Mouse (Mus musculus): ENCODE data around the gene Rpl23a. TPM values are rescaled to one million over a fixed set of nuclear protein-coding genes. Genes with fewer than 3 reads are reported as not detected.
"Not testable (repeated sequence)": the region's sequence is repeated elsewhere in the genome, so short reads cannot be mapped to it uniquely, and the experiment has no call there.

Gene Rpl23a
- polyA plus RNA-seq, 1 experiment from 2014 or later: 698 TPM

GRCm38 (mm10) chr11:78189234-78190040, 6.1 kb upstream of the Rpl23a start:
- peak overlapping the region; percentile 74 for H3K4me2 ChIP-seq (ENCODE audit: low read length)
- peaks cover 14% of the 10 kb centered on the region for H3K4me1 ChIP-seq (ENCODE audit: control insufficient read depth, insufficient read depth, low read length)
- under 1% methylated on average over 42 of the region's 42 CpGs for WGBS
- peak overlapping the region; percentile 80 for H3K4me3 ChIP-seq (ENCODE audit: low read depth, low read length)
- ATAC-seq: peak; percentile 83
- peak overlapping the region; percentile 91 for H3K9ac ChIP-seq (ENCODE audit: low read depth, low read length)
- H3K27ac ChIP-seq (ENCODE audit: low read length): peak overlapping the region; percentile 93
- H3K27me3 ChIP-seq (ENCODE audit: control insufficient read depth, insufficient read depth, low read depth, low read length): no peaks in the 10 kb centered on the region
- H3K36me3 ChIP-seq (ENCODE audit: control insufficient read depth, insufficient read depth, low read length): peaks cover 20% of the 10 kb centered on the region
- no peaks in the 10 kb centered on the region for H3K9me3 ChIP-seq (replicated peaks; ENCODE audit: control insufficient read depth, low read length, poor library complexity, severe bottlenecking)

- WGBS: under 1% methylated on average over 62 of the region's 80 CpGs
- no peaks in the 10 kb centered on the region for H3K27me3 ChIP-seq (ENCODE audit: control insufficient read depth, insufficient read depth, low read depth, low read length)
- peak within 1 kb of the TSS; percentile 91 for H3K9ac ChIP-seq (ENCODE audit: low read depth, low read length)
- H3K4me2 ChIP-seq (ENCODE audit: low read length): peak within 1 kb of the TSS; percentile 74
- peak within 1 kb of the TSS; percentile 93 for H3K27ac ChIP-seq (ENCODE audit: low read length)
- H3K36me3 ChIP-seq (ENCODE audit: control insufficient read depth, insufficient read depth, low read length): peaks cover 18% of the 10 kb centered on the region
- peak; percentile 76 for ATAC-seq
- H3K9me3 ChIP-seq (replicated peaks; ENCODE audit: control insufficient read depth, low read length, poor library complexity, severe bottlenecking): no peaks in the 10 kb centered on the region
- H3K4me3 ChIP-seq (ENCODE audit: low read depth, low read length): peak within 1 kb of the TSS; percentile 80
- peaks cover 19% of the 10 kb centered on the region for H3K4me1 ChIP-seq (ENCODE audit: control insufficient read depth, insufficient read depth, low read length)
These were observed 5.2 kb upstream of the Rpl23a start, which contains the start of gene Rab34 for GRCm38 (mm10) chr11:78188331-78189233. Gene Rab34, plus strand, starts transcription at chr11:78188430.

GRCm38 (mm10) chr11:78184702-78185101, 1.3 kb upstream of the Rpl23a start:
- ATAC-seq; H3K27me3 ChIP-seq (ENCODE audit: control insufficient read depth, insufficient read depth, low read depth, low read length); H3K9ac ChIP-seq (ENCODE audit: low read depth, low read length); H3K27ac ChIP-seq (ENCODE audit: low read length); H3K4me2 ChIP-seq (ENCODE audit: low read length); H3K4me3 ChIP-seq (ENCODE audit: low read depth, low read length); H3K9me3 ChIP-seq (replicated peaks; ENCODE audit: control insufficient read depth, low read length, poor library complexity, severe bottlenecking): not testable (repeated sequence)
- H3K4me1 ChIP-seq (ENCODE audit: control insufficient read depth, insufficient read depth, low read length): peaks cover 23% of the 10 kb centered on the region
- peaks cover 10% of the 10 kb centered on the region for H3K36me3 ChIP-seq (ENCODE audit: control insufficient read depth, insufficient read depth, low read length)
- 98% methylated on average over 6 of the region's 6 CpGs for WGBS

- ATAC-seq: 0 out of 2 replicates have a peak, but pooled peaks have one; percentile 21
- peak overlapping the region; percentile 92 for H3K27ac ChIP-seq (ENCODE audit: low read length)
These were observed 615 bp upstream of the Rpl23a start for GRCm38 (mm10) chr11:78183884-78184514.

GRCm38 (mm10) chr11:78182450-78182849, 934 bp downstream of the Rpl23a start:
- Histone ChIP-seq H3K27ac (ENCODE audit: low read length) (no peak overlapping the region; the same call in 1 of the 2 replicates), H3K4me3 (ENCODE audit: low read depth, low read length) (peak overlapping the region; percentile 67), H3K9me3 (replicated peaks; ENCODE audit: control insufficient read depth, low read length, poor library complexity, severe bottlenecking) (no peaks in the 10 kb centered on the region), H3K4me1 (ENCODE audit: control insufficient read depth, insufficient read depth, low read length) (peaks cover 27% of the 10 kb centered on the region), H3K27me3 (ENCODE audit: control insufficient read depth, insufficient read depth, low read depth, low read length) (no peaks in the 10 kb centered on the region), H3K9ac (ENCODE audit: low read depth, low read length) (peak overlapping the region; percentile 84), H3K36me3 (ENCODE audit: control insufficient read depth, insufficient read depth, low read length) (peaks cover 13% of the 10 kb centered on the region), H3K4me2 (ENCODE audit: low read length) (peak overlapping the region; percentile 73)
- no peak for ATAC-seq
- WGBS: 7% methylated on average over 7 of the region's 7 CpGs

More at GRCm38 (mm10) chr11:78183884-78184514, 615 bp upstream of the Rpl23a start:
- peaks cover 23% of the 10 kb centered on the region for H3K4me1 ChIP-seq (ENCODE audit: control insufficient read depth, insufficient read depth, low read length)
- 49% methylated on average over 10 of the region's 10 CpGs for WGBS
- 0 out of 2 replicates have a peak overlapping the region, but pooled peaks have one; percentile 2 for H3K9ac ChIP-seq (ENCODE audit: low read depth, low read length)
- H3K27me3 ChIP-seq (ENCODE audit: control insufficient read depth, insufficient read depth, low read depth, low read length): no peaks in the 10 kb centered on the region
- H3K9me3 ChIP-seq (replicated peaks; ENCODE audit: control insufficient read depth, low read length, poor library complexity, severe bottlenecking): no peaks in the 10 kb centered on the region
- H3K36me3 ChIP-seq (ENCODE audit: control insufficient read depth, insufficient read depth, low read length): peaks cover 13% of the 10 kb centered on the region
- peak overlapping the region; percentile 67 for H3K4me3 ChIP-seq (ENCODE audit: low read depth, low read length)
- peak overlapping the region; percentile 48 for H3K4me2 ChIP-seq (ENCODE audit: low read length)

DNA sequence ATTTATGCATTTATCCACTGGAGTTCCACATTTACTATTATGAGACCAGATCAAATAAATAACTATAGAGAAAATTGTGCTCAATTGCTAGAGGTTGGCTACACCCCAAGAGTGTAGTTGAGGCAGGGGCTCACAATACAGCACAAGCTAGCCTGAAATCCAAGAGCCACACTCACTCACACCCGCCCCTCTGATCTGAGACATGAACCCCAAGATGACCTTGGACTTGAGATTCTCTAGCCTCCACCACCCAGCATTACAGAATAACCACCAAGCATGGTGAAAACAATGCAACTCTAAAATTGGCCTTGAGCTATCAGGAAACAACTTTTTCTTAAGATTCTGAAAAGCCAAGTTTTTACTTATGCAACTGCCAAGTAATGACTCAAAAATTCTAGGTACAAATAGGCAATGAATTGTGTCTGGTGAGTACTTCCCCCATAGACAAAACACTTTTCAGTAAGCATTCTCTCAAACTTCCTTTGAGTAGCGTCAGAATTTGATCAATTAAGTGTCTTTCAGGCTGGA, 1.5 kb downstream of the Rpl23a start:
- H3K9ac ChIP-seq (ENCODE audit: low read depth, low read length): peak overlapping the region; percentile 84; the same call in 1 of the 2 replicates
- ATAC-seq: no peak
- H3K9me3 ChIP-seq (replicated peaks; ENCODE audit: control insufficient read depth, low read length, poor library complexity, severe bottlenecking): no peaks in the 10 kb centered on the region
- no peaks in the 10 kb centered on the region for H3K27me3 ChIP-seq (ENCODE audit: control insufficient read depth, insufficient read depth, low read depth, low read length)
- peaks cover 13% of the 10 kb centered on the region for H3K36me3 ChIP-seq (ENCODE audit: control insufficient read depth, insufficient read depth, low read length)
- no peak overlapping the region for H3K27ac ChIP-seq (ENCODE audit: low read length)
- H3K4me1 ChIP-seq (ENCODE audit: control insufficient read depth, insufficient read depth, low read length): peaks cover 32% of the 10 kb centered on the region
- 53% methylated on average over 2 of the region's 2 CpGs for WGBS
- peak overlapping the region; percentile 67 for H3K4me3 ChIP-seq (ENCODE audit: low read depth, low read length)
- H3K4me2 ChIP-seq (ENCODE audit: low read length): peak overlapping the region; percentile 73

DNA sequence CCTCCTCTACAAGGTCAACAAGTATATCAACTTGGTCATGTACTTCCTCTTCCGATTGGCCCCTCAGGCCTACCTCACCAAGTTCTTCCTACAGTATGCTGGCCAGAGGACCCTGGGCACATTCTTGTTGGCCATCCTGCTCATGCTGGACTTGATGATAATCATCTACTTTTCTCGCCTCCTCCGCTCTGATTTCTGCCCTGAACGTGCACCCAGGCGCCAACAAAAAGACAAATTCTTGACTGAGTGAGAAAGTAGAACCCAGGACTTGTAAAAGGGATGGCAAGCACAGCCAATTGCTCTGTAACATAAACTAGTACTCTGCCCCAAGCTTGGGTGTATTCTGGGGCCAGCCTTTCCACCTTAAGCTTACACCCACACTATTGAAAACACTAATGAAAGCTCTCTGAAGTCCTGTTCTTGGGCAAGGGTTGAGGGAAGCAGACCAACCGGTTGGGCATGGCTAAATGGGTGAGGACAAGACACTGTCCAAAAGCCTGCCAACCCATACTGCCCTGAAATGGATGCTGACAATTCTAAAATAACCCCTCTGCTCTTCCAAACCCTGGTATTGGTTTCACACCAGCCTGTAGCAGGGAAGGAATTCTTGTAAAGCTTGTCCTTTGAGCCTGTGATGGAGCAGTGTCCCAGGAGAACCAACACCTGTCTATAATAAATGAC, 3.2 kb downstream of the Rpl23a start:
- Histone ChIP-seq H3K4me1 (ENCODE audit: control insufficient read depth, insufficient read depth, low read length) (peaks cover 35% of the 10 kb centered on the region), H3K9me3 (replicated peaks; ENCODE audit: control insufficient read depth, low read length, poor library complexity, severe bottlenecking) (no peaks in the 10 kb centered on the region), H3K4me3 (ENCODE audit: low read depth, low read length) (no peak overlapping the region), H3K9ac (ENCODE audit: low read depth, low read length) (no peak overlapping the region), H3K27me3 (ENCODE audit: control insufficient read depth, insufficient read depth, low read depth, low read length) (no peaks in the 10 kb centered on the region), H3K4me2 (ENCODE audit: low read length) (no peak overlapping the region; the same call in 1 of the 2 replicates), H3K27ac (ENCODE audit: low read length) (no peak overlapping the region), H3K36me3 (ENCODE audit: control insufficient read depth, insufficient read depth, low read length) (peaks cover 13% of the 10 kb centered on the region)
- 85% methylated on average over 6 of the region's 6 CpGs for WGBS
- ATAC-seq: no peak

DNA sequence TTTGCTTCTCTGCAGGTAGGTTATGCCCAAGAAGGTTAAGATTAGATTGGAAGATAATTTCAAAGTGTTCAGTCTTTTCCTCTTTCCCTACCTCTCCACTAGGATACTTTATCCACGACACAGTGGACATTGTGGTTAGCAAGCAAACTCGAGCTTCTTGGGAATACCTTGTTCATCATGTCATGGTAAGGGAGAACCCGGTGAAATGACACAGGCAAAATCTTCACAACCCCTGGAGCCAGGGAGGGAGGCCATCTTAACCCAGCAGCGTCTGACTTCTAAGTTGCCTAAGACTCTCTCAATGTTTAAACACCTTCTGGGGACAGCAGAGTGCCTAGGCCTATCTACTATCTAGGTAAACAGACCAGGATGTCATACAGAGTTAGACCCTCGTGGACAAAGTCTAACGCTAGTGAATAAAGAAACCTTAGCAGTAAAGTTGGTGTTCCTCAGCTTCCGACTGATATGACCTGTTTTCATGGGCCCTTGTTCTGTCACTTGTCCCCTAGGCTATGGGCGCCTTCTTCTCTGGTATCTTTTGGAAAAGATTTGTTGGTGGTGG, 3.9 kb downstream of the Rpl23a start:
- Histone ChIP-seq H3K27ac (ENCODE audit: low read length) (no peak overlapping the region), H3K27me3 (ENCODE audit: control insufficient read depth, insufficient read depth, low read depth, low read length) (no peaks in the 10 kb centered on the region), H3K9ac (ENCODE audit: low read depth, low read length) (no peak overlapping the region), H3K4me1 (ENCODE audit: control insufficient read depth, insufficient read depth, low read length) (peaks cover 35% of the 10 kb centered on the region), H3K4me3 (ENCODE audit: low read depth, low read length) (peak overlapping the region; percentile 35), H3K36me3 (ENCODE audit: control insufficient read depth, insufficient read depth, low read length) (peaks cover 13% of the 10 kb centered on the region), H3K9me3 (replicated peaks; ENCODE audit: control insufficient read depth, low read length, poor library complexity, severe bottlenecking) (no peaks in the 10 kb centered on the region), H3K4me2 (ENCODE audit: low read length) (peak overlapping the region; percentile 74)
- WGBS: 35% methylated on average over 8 of the region's 8 CpGs
- no peak for ATAC-seq
